Mouse (Mus musculus): ENCODE measurements at regions not wholly inside any gene's neighbourhood (a gene's known extent, or its start where the extent isn't known, plus 50 kb on each side); places are given as distances from the start of the nearest gene placed in this dataset.

DNA sequence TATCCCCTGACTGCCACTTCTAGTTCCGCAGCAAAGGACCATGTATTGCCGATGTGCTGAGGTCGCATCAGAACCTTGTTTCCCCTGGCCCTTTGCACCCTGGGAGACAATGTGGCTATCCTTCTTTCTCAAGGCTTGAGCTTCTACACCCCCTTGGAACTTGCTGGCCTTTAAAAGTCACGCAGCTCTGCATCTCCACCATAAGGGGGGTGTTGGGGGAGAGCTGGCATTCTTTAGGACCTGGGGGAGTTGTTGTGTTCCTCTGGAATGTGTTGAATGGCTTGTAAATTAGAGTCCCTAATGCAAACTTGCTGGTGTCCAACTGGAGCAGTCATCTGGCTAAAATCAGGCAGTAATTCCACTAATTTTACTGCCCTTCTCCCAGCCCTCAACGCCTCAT, 446.6 kb upstream of the Nr2f2 start:
- H3K36me3 ChIP-seq (ENCODE audit: control insufficient read depth, insufficient read depth, low read length, poor library complexity, severe bottlenecking): no peaks in the 10 kb centered on the region
- no peaks in the 10 kb centered on the region for H3K27me3 ChIP-seq (ENCODE audit: control insufficient read depth, insufficient read depth, low read length, poor library complexity, severe bottlenecking)
- no peak overlapping the region for H3K4me3 ChIP-seq (ENCODE audit: low read depth, low read length)
- no peak overlapping the region for H3K27ac ChIP-seq (ENCODE audit: insufficient read depth, low read length)
- H3K4me1 ChIP-seq (ENCODE audit: control insufficient read depth, insufficient read depth, low read length): no peaks in the 10 kb centered on the region
- no peak overlapping the region for H3K9ac ChIP-seq (ENCODE audit: low read depth, poor library complexity, severe bottlenecking)
- no peaks in the 10 kb centered on the region for H3K9me3 ChIP-seq (replicated peaks; ENCODE audit: control insufficient read depth, insufficient read depth, low read length, poor library complexity, severe bottlenecking)
- TF ChIP-seq EP300 (IDR thresholded peaks at IDR 0.05; ENCODE audit: insufficient read depth, low read depth, low read length) (no peak), POLR2A (IDR thresholded peaks at IDR 0.05; ENCODE audit: insufficient read depth, low read length) (no peak), CTCF (IDR thresholded peaks at IDR 0.05; ENCODE audit: low read depth, low read length) (no peak)

DNA sequence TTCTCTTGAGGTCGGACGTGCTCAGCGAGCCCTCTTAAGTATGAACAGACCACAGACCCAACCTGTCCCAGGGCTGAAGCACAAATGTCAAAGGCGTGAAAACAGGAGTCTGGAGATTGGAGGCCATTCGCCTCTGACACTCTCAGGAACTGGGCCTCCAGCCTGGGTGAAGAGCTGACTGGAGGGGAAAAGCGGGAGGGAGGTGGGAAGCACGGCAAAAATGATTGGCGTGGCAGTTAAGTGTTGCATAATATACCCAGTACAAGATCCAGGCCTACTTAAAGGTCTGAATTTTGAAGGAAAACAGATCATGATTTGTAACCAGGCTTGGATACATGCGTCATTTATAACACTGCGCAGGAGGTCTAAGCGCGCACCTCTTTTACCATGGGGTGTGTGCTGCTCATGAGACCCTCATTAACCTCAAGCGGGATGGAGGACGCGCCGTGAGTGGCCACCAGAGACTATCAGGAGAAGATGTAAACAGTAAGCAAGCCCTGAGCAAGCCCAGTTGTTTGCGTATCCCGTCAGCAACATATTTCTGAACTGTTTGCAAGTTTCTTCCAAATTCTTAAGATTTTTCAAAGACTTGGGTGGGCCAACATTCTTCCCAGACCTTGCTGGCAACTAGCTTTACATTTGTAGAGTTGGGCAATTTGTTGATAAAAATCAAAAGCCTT, 444.0 kb upstream of the Nr2f2 start:
- Histone ChIP-seq H3K9me3 (replicated peaks; ENCODE audit: control insufficient read depth, insufficient read depth, low read length, poor library complexity, severe bottlenecking) (no peaks in the 10 kb centered on the region), H3K4me3 (ENCODE audit: low read depth, low read length) (no peak overlapping the region), H3K4me1 (ENCODE audit: control insufficient read depth, insufficient read depth, low read length) (no peaks in the 10 kb centered on the region), H3K27ac (ENCODE audit: insufficient read depth, low read length) (no peak overlapping the region), H3K36me3 (ENCODE audit: control insufficient read depth, insufficient read depth, low read length, poor library complexity, severe bottlenecking) (no peaks in the 10 kb centered on the region), H3K27me3 (ENCODE audit: control insufficient read depth, insufficient read depth, low read length, poor library complexity, severe bottlenecking) (no peaks in the 10 kb centered on the region), H3K9ac (ENCODE audit: low read depth, poor library complexity, severe bottlenecking) (no peak overlapping the region)
- TF ChIP-seq POLR2A (IDR thresholded peaks at IDR 0.05; ENCODE audit: insufficient read depth, low read length) (no peak), EP300 (IDR thresholded peaks at IDR 0.05; ENCODE audit: insufficient read depth, low read depth, low read length) (no peak), CTCF (IDR thresholded peaks at IDR 0.05; ENCODE audit: low read depth, low read length) (no peak)

DNA sequence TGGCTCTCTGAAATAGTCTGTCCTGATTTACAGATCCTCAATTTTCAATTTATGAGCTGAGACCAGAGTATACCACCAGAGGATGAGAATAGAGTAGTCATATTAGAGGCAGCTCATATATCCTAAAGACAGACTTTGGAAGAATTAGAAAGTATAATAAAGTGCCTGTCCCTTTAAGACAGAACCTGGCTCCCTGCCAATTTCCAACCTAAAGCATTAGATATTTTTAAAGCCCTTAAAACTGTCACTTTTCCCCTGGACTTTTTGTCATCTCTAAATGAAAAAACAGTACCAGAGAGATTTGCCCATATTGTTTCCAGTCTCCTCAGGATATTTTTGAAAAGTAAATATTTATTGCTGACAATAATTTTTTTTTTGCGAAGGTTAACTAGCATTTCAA, 437.7 kb upstream of the Nr2f2 start:
- no peak for TF ChIP-seq EP300 (IDR thresholded peaks at IDR 0.05; ENCODE audit: insufficient read depth, low read depth, low read length)
- Histone ChIP-seq H3K4me1 (ENCODE audit: control insufficient read depth, insufficient read depth, low read length) (no peaks in the 10 kb centered on the region), H3K9me3 (replicated peaks; ENCODE audit: control insufficient read depth, insufficient read depth, low read length, poor library complexity, severe bottlenecking) (no peaks in the 10 kb centered on the region), H3K27ac (ENCODE audit: insufficient read depth, low read length) (no peak overlapping the region), H3K36me3 (ENCODE audit: control insufficient read depth, insufficient read depth, low read length, poor library complexity, severe bottlenecking) (no peaks in the 10 kb centered on the region), H3K9ac (ENCODE audit: low read depth, poor library complexity, severe bottlenecking) (no peak overlapping the region), H3K27me3 (ENCODE audit: control insufficient read depth, insufficient read depth, low read length, poor library complexity, severe bottlenecking) (no peaks in the 10 kb centered on the region), H3K4me3 (ENCODE audit: low read depth, low read length) (no peak overlapping the region)

DNA sequence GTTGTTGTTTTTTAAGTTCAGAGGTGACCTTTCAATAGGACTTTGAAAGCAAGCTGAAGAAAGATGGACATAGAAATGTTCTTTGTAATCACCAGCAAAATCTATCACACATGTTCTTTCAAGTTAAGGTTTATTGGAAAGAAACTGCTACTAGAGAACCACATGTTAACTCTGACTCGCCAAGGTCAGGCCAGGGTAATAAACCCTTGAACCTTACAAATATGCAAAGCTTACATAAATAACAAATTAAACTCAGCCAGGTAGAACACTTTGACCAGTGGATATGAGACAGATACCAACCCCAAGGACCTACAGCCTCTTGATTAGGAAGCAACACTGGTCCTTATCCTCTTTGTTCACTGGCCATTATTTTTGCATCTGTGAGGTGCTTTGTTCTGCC, 433.4 kb upstream of the Nr2f2 start:
- H3K4me3 ChIP-seq (ENCODE audit: low read depth, low read length): no peak overlapping the region
- TF ChIP-seq CTCF (IDR thresholded peaks at IDR 0.05; ENCODE audit: low read depth, low read length): no peak
- no peak for TF ChIP-seq POLR2A (IDR thresholded peaks at IDR 0.05; ENCODE audit: insufficient read depth, low read length)
- TF ChIP-seq EP300 (IDR thresholded peaks at IDR 0.05; ENCODE audit: insufficient read depth, low read depth, low read length): no peak
- no peaks in the 10 kb centered on the region for H3K27me3 ChIP-seq (ENCODE audit: control insufficient read depth, insufficient read depth, low read length, poor library complexity, severe bottlenecking)
- H3K9ac ChIP-seq (ENCODE audit: low read depth, poor library complexity, severe bottlenecking): no peak overlapping the region
- H3K27ac ChIP-seq (ENCODE audit: insufficient read depth, low read length): no peak overlapping the region
- H3K4me1 ChIP-seq (ENCODE audit: control insufficient read depth, insufficient read depth, low read length): no peaks in the 10 kb centered on the region
- H3K9me3 ChIP-seq (replicated peaks; ENCODE audit: control insufficient read depth, insufficient read depth, low read length, poor library complexity, severe bottlenecking): no peaks in the 10 kb centered on the region
- no peaks in the 10 kb centered on the region for H3K36me3 ChIP-seq (ENCODE audit: control insufficient read depth, insufficient read depth, low read length, poor library complexity, severe bottlenecking)

DNA sequence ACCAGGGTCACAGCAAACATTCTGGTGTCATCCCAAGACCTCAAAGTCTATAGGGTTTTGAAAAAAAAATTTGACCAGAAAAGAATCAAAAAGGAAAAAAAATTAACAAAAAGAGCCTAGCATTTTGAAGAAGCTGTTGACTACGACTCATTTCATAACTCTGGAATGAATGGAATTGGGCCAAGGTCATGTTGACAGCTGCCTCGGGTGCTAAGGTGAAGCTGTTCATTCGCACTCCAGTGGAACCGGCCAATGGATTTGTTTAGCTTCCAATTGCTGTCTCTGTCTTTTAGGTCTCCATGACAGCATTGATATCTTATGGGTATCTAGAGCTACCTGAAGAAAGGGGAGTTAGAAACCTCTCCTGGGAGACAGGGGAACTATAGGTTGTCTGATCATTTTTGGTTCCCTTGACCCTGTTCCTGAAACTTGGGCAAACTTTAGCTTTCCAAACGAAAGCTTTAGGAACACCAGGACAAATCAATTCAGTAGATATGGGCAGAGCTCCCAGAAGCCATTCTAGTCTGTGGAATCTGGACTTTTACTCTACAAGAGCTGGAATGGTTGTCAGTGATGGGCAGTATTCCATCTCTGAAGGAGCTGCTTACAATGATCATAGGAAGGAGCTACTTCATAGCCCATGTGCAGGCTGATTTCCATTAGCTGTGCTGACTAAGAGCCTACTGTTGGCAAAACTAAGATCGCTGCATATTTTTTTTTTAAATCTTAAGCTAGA, 432.7 kb upstream of the Nr2f2 start:
- Histone ChIP-seq H3K4me3 (ENCODE audit: low read depth, low read length) (no peak overlapping the region), H3K36me3 (ENCODE audit: control insufficient read depth, insufficient read depth, low read length, poor library complexity, severe bottlenecking) (no peaks in the 10 kb centered on the region), H3K9me3 (replicated peaks; ENCODE audit: control insufficient read depth, insufficient read depth, low read length, poor library complexity, severe bottlenecking) (no peaks in the 10 kb centered on the region), H3K9ac (ENCODE audit: low read depth, poor library complexity, severe bottlenecking) (no peak overlapping the region), H3K4me1 (ENCODE audit: control insufficient read depth, insufficient read depth, low read length) (no peaks in the 10 kb centered on the region), H3K27me3 (ENCODE audit: control insufficient read depth, insufficient read depth, low read length, poor library complexity, severe bottlenecking) (no peaks in the 10 kb centered on the region), H3K27ac (ENCODE audit: insufficient read depth, low read length) (no peak overlapping the region)
- no peak for TF ChIP-seq POLR2A (IDR thresholded peaks at IDR 0.05; ENCODE audit: insufficient read depth, low read length)
- no peak for TF ChIP-seq EP300 (IDR thresholded peaks at IDR 0.05; ENCODE audit: insufficient read depth, low read depth, low read length)
- no peak for TF ChIP-seq CTCF (IDR thresholded peaks at IDR 0.05; ENCODE audit: low read depth, low read length)

DNA sequence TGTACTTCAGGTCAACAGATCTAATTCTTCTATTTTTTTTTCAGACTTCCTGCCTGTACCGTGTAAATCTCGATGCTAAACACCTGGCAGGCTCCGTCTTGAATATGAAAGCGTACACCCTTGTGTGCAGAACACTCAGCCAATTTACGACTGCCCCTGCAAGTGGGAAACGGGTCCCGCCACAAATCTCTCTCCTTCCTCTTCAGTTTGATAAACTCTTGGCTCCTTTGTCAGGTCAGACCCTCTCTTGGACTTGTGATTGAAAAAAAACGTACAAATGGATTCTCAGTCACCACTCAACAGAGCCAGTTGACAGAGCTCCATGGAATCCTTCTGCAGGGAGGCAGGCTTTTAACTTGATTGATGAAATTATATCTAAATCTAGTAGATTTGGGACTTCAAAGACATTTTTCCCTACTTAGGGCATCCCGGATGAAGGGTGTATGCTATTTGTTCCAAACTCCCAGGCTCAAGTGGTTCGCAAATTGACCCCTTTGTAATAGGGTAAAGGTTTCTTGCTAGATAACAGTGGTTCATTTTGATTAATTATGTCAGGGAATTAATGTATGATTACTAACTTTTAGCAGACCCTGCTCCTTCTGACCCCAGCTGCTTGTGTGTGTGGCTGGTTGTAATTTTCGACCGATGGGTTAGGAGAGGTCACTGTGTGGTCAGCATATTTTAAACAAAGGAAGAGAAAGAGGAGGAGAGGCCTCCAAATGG, 429.7 kb upstream of the Nr2f2 start:
- H3K4me1 ChIP-seq (ENCODE audit: control insufficient read depth, insufficient read depth, low read length): no peaks in the 10 kb centered on the region
- no peaks in the 10 kb centered on the region for H3K27me3 ChIP-seq (ENCODE audit: control insufficient read depth, insufficient read depth, low read length, poor library complexity, severe bottlenecking)
- no peaks in the 10 kb centered on the region for H3K9me3 ChIP-seq (replicated peaks; ENCODE audit: control insufficient read depth, insufficient read depth, low read length, poor library complexity, severe bottlenecking)
- no peak for TF ChIP-seq POLR2A (IDR thresholded peaks at IDR 0.05; ENCODE audit: insufficient read depth, low read length)
- TF ChIP-seq EP300 (IDR thresholded peaks at IDR 0.05; ENCODE audit: insufficient read depth, low read depth, low read length): no peak
- TF ChIP-seq CTCF (IDR thresholded peaks at IDR 0.05; ENCODE audit: low read depth, low read length): no peak
- no peak overlapping the region for H3K27ac ChIP-seq (ENCODE audit: insufficient read depth, low read length)
- H3K36me3 ChIP-seq (ENCODE audit: control insufficient read depth, insufficient read depth, low read length, poor library complexity, severe bottlenecking): no peaks in the 10 kb centered on the region
- H3K9ac ChIP-seq (ENCODE audit: low read depth, poor library complexity, severe bottlenecking): no peak overlapping the region
- no peak overlapping the region for H3K4me3 ChIP-seq (ENCODE audit: low read depth, low read length)

All from ES-Bruce4 (cell line).